Mouse (Mus musculus): ENCODE measurements around the gene Gm36079. TPM values are rescaled to one million over a fixed set of nuclear protein-coding genes. Genes with fewer than 3 reads are reported as not detected.
"Not testable (repeated sequence)": the region's sequence is repeated elsewhere in the genome, so short reads cannot be mapped to it uniquely, and the experiment has no call there.

Gene Gm36079
- polyA plus RNA-seq (2014; fragmentation: Nextera tagmentation; extraction: Ambion mirVana) = not detected in 2 replicates

DNA sequence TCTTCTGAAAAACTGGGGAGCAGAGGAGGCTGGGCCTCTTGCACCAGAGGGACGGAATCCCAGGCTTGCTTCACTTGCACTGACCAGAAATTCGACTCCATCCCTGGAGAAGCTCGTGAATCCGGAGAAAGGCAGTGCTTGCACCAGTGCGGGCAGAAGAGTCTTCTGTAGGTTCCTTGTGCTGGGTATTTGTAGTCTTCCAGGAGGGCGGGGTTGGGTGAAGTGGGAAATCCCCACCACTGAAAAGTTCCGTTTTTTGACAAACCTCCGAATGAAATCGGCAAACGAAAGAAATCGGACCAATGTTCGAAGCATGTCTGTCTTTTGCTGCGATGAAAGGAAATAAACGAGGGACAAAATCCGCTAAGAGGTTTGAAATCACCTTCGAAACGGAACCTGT, at the start of gene Gm36079:
Gene Gm36079 (minus strand): TSS at position 101 of the 400 bp plus-strand sequence.
- not testable (repeated sequence) for H3K4me2 ChIP-seq (replicated peaks; ENCODE audit: low read depth, low read length); H3K27me3 ChIP-seq (ENCODE audit: control insufficient read depth, insufficient read depth, low read length); ATAC-seq (ENCODE audit: insufficient number of reproducible peaks, insufficient read depth, low FRiP score, low read depth); H3K4me1 ChIP-seq (ENCODE audit: control insufficient read depth, insufficient read depth, low read length); H3K27ac ChIP-seq (ENCODE audit: low read length); H3K9ac ChIP-seq (replicated peaks; ENCODE audit: low read depth, low read length); H3K4me3 ChIP-seq (ENCODE audit: low read depth, low read length); H3K36me3 ChIP-seq (ENCODE audit: control insufficient read depth, insufficient read depth, low read length); H3K9me3 ChIP-seq (ENCODE audit: control insufficient read depth, low read depth, low read length)
- 0% methylated on average over 3 of the region's 17 CpGs for WGBS

- not testable (repeated sequence) for H3K4me3 ChIP-seq (ENCODE audit: low read depth, low read length); H3K27me3 ChIP-seq (ENCODE audit: control insufficient read depth, insufficient read depth, low read length); H3K9ac ChIP-seq (replicated peaks; ENCODE audit: low read depth, low read length); H3K36me3 ChIP-seq (ENCODE audit: control insufficient read depth, insufficient read depth, low read length); ATAC-seq (ENCODE audit: insufficient number of reproducible peaks, insufficient read depth, low FRiP score, low read depth); H3K4me1 ChIP-seq (ENCODE audit: control insufficient read depth, insufficient read depth, low read length); H3K9me3 ChIP-seq (ENCODE audit: control insufficient read depth, low read depth, low read length); H3K27ac ChIP-seq (ENCODE audit: low read length); H3K4me2 ChIP-seq (replicated peaks; ENCODE audit: low read depth, low read length)
- WGBS = no CpG with 5 or more reads among the region's 13 CpGs
These were observed 44.1 kb upstream of the Gm36079 start for GRCm38 (mm10) chr13:120070878-120071277.

GRCm38 (mm10) chr13:120070012-120070598, 43.3 kb upstream of the Gm36079 start:
- not testable (repeated sequence) for H3K4me2 ChIP-seq (replicated peaks; ENCODE audit: low read depth, low read length); H3K9ac ChIP-seq (replicated peaks; ENCODE audit: low read depth, low read length); H3K27ac ChIP-seq (ENCODE audit: low read length); ATAC-seq (ENCODE audit: insufficient number of reproducible peaks, insufficient read depth, low FRiP score, low read depth); H3K27me3 ChIP-seq (ENCODE audit: control insufficient read depth, insufficient read depth, low read length); H3K4me3 ChIP-seq (ENCODE audit: low read depth, low read length); H3K4me1 ChIP-seq (ENCODE audit: control insufficient read depth, insufficient read depth, low read length); H3K9me3 ChIP-seq (ENCODE audit: control insufficient read depth, low read depth, low read length); H3K36me3 ChIP-seq (ENCODE audit: control insufficient read depth, insufficient read depth, low read length)
- WGBS = no CpG with 5 or more reads among the region's 12 CpGs

GRCm38 (mm10) chr13:120063439-120064089, 36.8 kb upstream of the Gm36079 start:
- not testable (repeated sequence) for H3K4me2 ChIP-seq (replicated peaks; ENCODE audit: low read depth, low read length); H3K27ac ChIP-seq (ENCODE audit: low read length); H3K9ac ChIP-seq (replicated peaks; ENCODE audit: low read depth, low read length); H3K27me3 ChIP-seq (ENCODE audit: control insufficient read depth, insufficient read depth, low read length); H3K4me1 ChIP-seq (ENCODE audit: control insufficient read depth, insufficient read depth, low read length); H3K4me3 ChIP-seq (ENCODE audit: low read depth, low read length); H3K9me3 ChIP-seq (ENCODE audit: control insufficient read depth, low read depth, low read length); H3K36me3 ChIP-seq (ENCODE audit: control insufficient read depth, insufficient read depth, low read length)
- ATAC-seq (ENCODE audit: insufficient number of reproducible peaks, insufficient read depth, low FRiP score, low read depth) = peak; percentile 63; the same call in 1 of the 2 replicates
- no CpG with 5 or more reads among the region's 22 CpGs for WGBS

DNA sequence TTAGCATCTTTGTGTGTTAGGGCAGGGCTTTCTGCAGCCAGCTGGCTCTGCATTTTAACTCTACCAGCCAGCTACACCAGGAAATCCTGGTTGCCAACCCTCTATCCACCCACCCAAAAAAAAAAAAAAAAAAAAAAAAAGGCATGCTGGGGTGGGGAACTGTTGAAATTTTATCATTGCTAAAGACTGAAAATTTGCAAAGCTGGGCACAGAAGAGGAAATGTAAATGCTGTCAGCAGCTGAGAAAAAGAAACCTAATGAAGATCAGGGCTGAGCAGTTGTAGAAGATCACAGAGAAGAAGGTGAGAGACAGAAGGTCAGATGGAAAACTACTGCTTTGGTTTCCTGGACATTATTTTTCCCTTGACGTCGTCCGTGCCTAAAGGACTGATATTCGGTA, 36.1 kb upstream of the Gm36079 start:
- not testable (repeated sequence) for H3K9ac ChIP-seq (replicated peaks; ENCODE audit: low read depth, low read length); H3K9me3 ChIP-seq (ENCODE audit: control insufficient read depth, low read depth, low read length); ATAC-seq (ENCODE audit: insufficient number of reproducible peaks, insufficient read depth, low FRiP score, low read depth); H3K36me3 ChIP-seq (ENCODE audit: control insufficient read depth, insufficient read depth, low read length); H3K4me2 ChIP-seq (replicated peaks; ENCODE audit: low read depth, low read length); H3K4me3 ChIP-seq (ENCODE audit: low read depth, low read length); H3K27me3 ChIP-seq (ENCODE audit: control insufficient read depth, insufficient read depth, low read length); H3K27ac ChIP-seq (ENCODE audit: low read length); H3K4me1 ChIP-seq (ENCODE audit: control insufficient read depth, insufficient read depth, low read length)
- no CpG with 5 or more reads among the region's 4 CpGs for WGBS

- H3K27me3 ChIP-seq (ENCODE audit: control insufficient read depth, insufficient read depth, low read length); H3K27ac ChIP-seq (ENCODE audit: low read length); ATAC-seq (ENCODE audit: insufficient number of reproducible peaks, insufficient read depth, low FRiP score, low read depth); H3K9ac ChIP-seq (replicated peaks; ENCODE audit: low read depth, low read length); H3K9me3 ChIP-seq (ENCODE audit: control insufficient read depth, low read depth, low read length); H3K36me3 ChIP-seq (ENCODE audit: control insufficient read depth, insufficient read depth, low read length); H3K4me3 ChIP-seq (ENCODE audit: low read depth, low read length); H3K4me1 ChIP-seq (ENCODE audit: control insufficient read depth, insufficient read depth, low read length); H3K4me2 ChIP-seq (replicated peaks; ENCODE audit: low read depth, low read length): not testable (repeated sequence)
These were observed 25.3 kb upstream of the Gm36079 start, which contains the start of gene Gm21188 for GRCm38 (mm10) chr13:120052085-120052484. Gm21188 (minus strand) TSS chr13:120052194.

GRCm38 (mm10) chr13:120048608-120049007, 21.8 kb upstream of the Gm36079 start:
- not testable (repeated sequence) for H3K4me3 ChIP-seq (ENCODE audit: low read depth, low read length); H3K4me1 ChIP-seq (ENCODE audit: control insufficient read depth, insufficient read depth, low read length); H3K27ac ChIP-seq (ENCODE audit: low read length); H3K36me3 ChIP-seq (ENCODE audit: control insufficient read depth, insufficient read depth, low read length); H3K9me3 ChIP-seq (ENCODE audit: control insufficient read depth, low read depth, low read length); H3K9ac ChIP-seq (replicated peaks; ENCODE audit: low read depth, low read length); ATAC-seq (ENCODE audit: insufficient number of reproducible peaks, insufficient read depth, low FRiP score, low read depth); H3K4me2 ChIP-seq (replicated peaks; ENCODE audit: low read depth, low read length); H3K27me3 ChIP-seq (ENCODE audit: control insufficient read depth, insufficient read depth, low read length)
- WGBS = no CpG with 5 or more reads among the region's 5 CpGs

DNA sequence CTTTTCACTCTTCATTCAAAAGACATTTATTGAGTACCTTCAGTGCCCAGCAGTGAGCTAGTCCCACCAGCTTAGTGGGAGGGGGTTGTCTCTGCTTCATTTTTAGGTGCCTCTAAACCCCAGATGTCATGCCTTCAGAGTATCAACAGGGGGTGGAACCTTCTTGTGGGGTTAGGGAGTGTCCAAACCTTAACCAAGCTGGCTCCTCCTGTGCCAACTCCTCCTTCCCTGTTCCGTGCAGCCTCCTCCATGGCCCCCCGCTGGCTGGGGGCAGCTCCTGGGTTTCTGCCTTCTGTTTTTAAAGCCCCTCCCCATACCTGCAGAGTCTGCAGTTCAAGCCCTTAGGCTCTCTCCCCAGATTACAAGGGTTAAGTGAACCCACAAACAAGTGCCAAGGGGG, 21.4 kb upstream of the Gm36079 start:
- H3K4me2 ChIP-seq (replicated peaks; ENCODE audit: low read depth, low read length); H3K9ac ChIP-seq (replicated peaks; ENCODE audit: low read depth, low read length); ATAC-seq (ENCODE audit: insufficient number of reproducible peaks, insufficient read depth, low FRiP score, low read depth); H3K36me3 ChIP-seq (ENCODE audit: control insufficient read depth, insufficient read depth, low read length); H3K4me1 ChIP-seq (ENCODE audit: control insufficient read depth, insufficient read depth, low read length); H3K27ac ChIP-seq (ENCODE audit: low read length); H3K4me3 ChIP-seq (ENCODE audit: low read depth, low read length); H3K27me3 ChIP-seq (ENCODE audit: control insufficient read depth, insufficient read depth, low read length); H3K9me3 ChIP-seq (ENCODE audit: control insufficient read depth, low read depth, low read length): not testable (repeated sequence)
- no CpG with 5 or more reads among the region's 2 CpGs for WGBS

All from stomach, embryonic 14.5 days (tissue).